Mouse (Mus musculus) frontal cortex, postnatal 25 days (tissue): Measurements from ENCODE around the gene Ier5.

Experiments used
- DNase-seq, 2 experiments: peaks; one replicate each; pipeline ENCODE4 v3.0.0; 2022; ENCODE audit warnings: low spot score in 2 of 2

Gene Ier5

GRCm38 (mm10) chr1:155053296-155053695 lies 46.1 kb downstream of the Ier5 start:
- DNase-seq: no peak

GRCm38 (mm10) chr1:155052761-155053166 lies 46.7 kb downstream of the Ier5 start:
- no peak for DNase-seq

GRCm38 (mm10) chr1:155052131-155052760 lies 47.2 kb downstream of the Ier5 start:
- DNase-seq: no peak

- no peak for DNase-seq
Observed at GRCm38 (mm10) chr1:155051701-155052127, 47.7 kb downstream of the Ier5 start.

- DNase-seq: no peak
Observed at GRCm38 (mm10) chr1:155050897-155051592, 48.4 kb downstream of the Ier5 start.

GRCm38 (mm10) chr1:155050174-155050573 lies 49.3 kb downstream of the Ier5 start:
- DNase-seq: no peak

GRCm38 (mm10) chr1:155048947-155049346 lies 50.5 kb downstream of the Ier5 start:
- peak; percentile 92 to 95 for DNase-seq
